Mouse (Mus musculus) ovary, adult 10 weeks (tissue): ENCODE measurements around the gene Klk12. TPM values are rescaled to one million over a fixed set of nuclear protein-coding genes. Genes with fewer than 3 reads are reported as not detected.

Experiments
- polyA plus RNA-seq: library from polyadenylated mRNA; stranded (reverse); fragments of 350-450 nt; fragmentation: Illumina TruSeq; extraction: RNeasy Lipid Tissue Mini Kit (QIAGEN cat#74804); gene quantifications from one replicate; pipeline ENCODE4 v1.2.3, GENCODE M21; 2014

Klk12 gene
- not detected for polyA plus RNA-seq

GRCm38 (mm10) chr7:43768597-43768996, at the start of gene Klk12:
TSS of gene Klk12 (plus strand) at chr7:43768897.

GRCm38 (mm10) chr7:43774364-43774763, 5.7 kb downstream of the Klk12 start, which contains the start of gene Klk11:
TSS of gene Klk11 (plus strand) at chr7:43774604.

GRCm38 (mm10) chr7:43780746-43781145, 12.0 kb downstream of the Klk12 start, which contains the start of gene Klk10:
TSS of gene Klk10 (plus strand) at chr7:43781035.

GRCm38 (mm10) chr7:43791591-43791990, 22.9 kb downstream of the Klk12 start, which contains the start of gene Klk9:
TSS of gene Klk9 (plus strand) at chr7:43791891.

GRCm38 (mm10) chr7:43797333-43797769, 28.7 kb downstream of the Klk12 start, which contains the start of gene Klk8:
TSS of gene Klk8 (plus strand) at chr7:43797577.

GRCm38 (mm10) chr7:43810994-43811393, 42.3 kb downstream of the Klk12 start, which contains the start of gene Klk7:
TSS of gene Klk7 (plus strand) at chr7:43811294.

Other genes starting within 250 kb of the Klk12 start
- 5.7 TPM for gene Cd33, start 224.5 kb upstream of the Klk12 start, polyA plus RNA-seq
- gene Zfp658, start 206.6 kb upstream of the Klk12 start, polyA plus RNA-seq, result 3.5 TPM
- 42.2 TPM for gene Zfp719, start 189.3 kb upstream of the Klk12 start, polyA plus RNA-seq
- gene Zfp819, start 161.7 kb upstream of the Klk12 start, polyA plus RNA-seq, result 0.20 TPM
- not detected for gene Ceacam18, start 134.2 kb upstream of the Klk12 start, polyA plus RNA-seq
- gene Siglece, start 108.7 kb upstream of the Klk12 start, polyA plus RNA-seq, result 0.66 TPM
- 3.2 TPM for gene Ctu1, start 96.9 kb upstream of the Klk12 start, polyA plus RNA-seq
- gene Klk14, start 78.5 kb upstream of the Klk12 start, polyA plus RNA-seq, result not detected
- not detected for gene Klk13, start 56.3 kb upstream of the Klk12 start, polyA plus RNA-seq
- 0.48 TPM for gene Klk11, start 5.7 kb downstream of the Klk12 start, polyA plus RNA-seq
- gene Klk10, start 12.1 kb downstream of the Klk12 start, polyA plus RNA-seq, result not detected
- gene Klk9, start 23.0 kb downstream of the Klk12 start, polyA plus RNA-seq, result not detected
- gene Klk8, start 28.7 kb downstream of the Klk12 start, polyA plus RNA-seq, result not detected
- gene Klk7, start 42.4 kb downstream of the Klk12 start, polyA plus RNA-seq, result not detected
- not detected for gene Klk6, start 55.6 kb downstream of the Klk12 start, polyA plus RNA-seq
- not detected for gene Klk5, start 73.1 kb downstream of the Klk12 start, polyA plus RNA-seq
- gene Klk4, start 112.3 kb downstream of the Klk12 start, polyA plus RNA-seq, result not detected
- not detected for gene Klk15, start 164.8 kb downstream of the Klk12 start, polyA plus RNA-seq
- not detected for gene Klk1b8, start 181.8 kb downstream of the Klk12 start, polyA plus RNA-seq
- not detected for gene Klk1b1, start 197.9 kb downstream of the Klk12 start, polyA plus RNA-seq
- gene Klk1b9, start 207.2 kb downstream of the Klk12 start, polyA plus RNA-seq, result not detected
- not detected for gene Klk1b11, start 227.0 kb downstream of the Klk12 start, polyA plus RNA-seq
- gene Klk1b26, start 243.3 kb downstream of the Klk12 start, polyA plus RNA-seq, result not detected